Mouse (Mus musculus) CD4-positive, CD25-positive, alpha-beta regulatory T cell, adult 2 months (primary cell): Measurements from ENCODE around the gene Foxr1.
"Not testable (repeated sequence)": the region's sequence is repeated elsewhere in the genome, so short reads cannot be mapped to it uniquely, and the experiment has no call there.

Experiments used
- DNase-seq: peaks from one replicate; pipeline ENCODE4 v3.0.0-alpha.2; 2012; ENCODE audit warnings: low read depth, low spot score

Gene Foxr1

GRCm38 (mm10) chr9:44477339-44478228 lies 36.6 kb upstream of the Foxr1 start:
- DNase-seq: peak; percentile 80

GRCm38 (mm10) chr9:44475936-44476335 lies 35.0 kb upstream of the Foxr1 start:
- DNase-seq: no peak

GRCm38 (mm10) chr9:44474327-44474726 lies 33.4 kb upstream of the Foxr1 start:
- DNase-seq: no peak

GRCm38 (mm10) chr9:44473184-44473583 lies 32.2 kb upstream of the Foxr1 start:
- DNase-seq: peak; percentile 53

- DNase-seq: no peak
Measured at GRCm38 (mm10) chr9:44468800-44469199, 27.9 kb upstream of the Foxr1 start.

GRCm38 (mm10) chr9:44468224-44468623 lies 27.3 kb upstream of the Foxr1 start:
- no peak for DNase-seq

GRCm38 (mm10) chr9:44461950-44462349 lies 21.0 kb upstream of the Foxr1 start:
- DNase-seq: no peak

- peak; percentile 38 for DNase-seq
Measured at GRCm38 (mm10) chr9:44457035-44457742, 16.3 kb upstream of the Foxr1 start.

- DNase-seq: no peak
Measured at GRCm38 (mm10) chr9:44454891-44455220, 13.9 kb upstream of the Foxr1 start, which contains the start of gene Upk2. Upk2 (minus strand) TSS chr9:44454976.

- peak; percentile 93 for DNase-seq
Measured at GRCm38 (mm10) chr9:44454132-44454890, 13.4 kb upstream of the Foxr1 start.

- DNase-seq: peak; percentile 71
Measured at GRCm38 (mm10) chr9:44450387-44450786, 9.5 kb upstream of the Foxr1 start.

- not testable (repeated sequence) for DNase-seq
Measured at GRCm38 (mm10) chr9:44444402-44445025, 3.6 kb upstream of the Foxr1 start.

GRCm38 (mm10) chr9:44435747-44436146 lies 5.2 kb downstream of the Foxr1 start:
- DNase-seq: no peak

- no peak for DNase-seq
Measured at GRCm38 (mm10) chr9:44432577-44433185, 8.3 kb downstream of the Foxr1 start.

GRCm38 (mm10) chr9:44423576-44423975 lies 17.4 kb downstream of the Foxr1 start:
- no peak for DNase-seq

- DNase-seq: no peak
Measured at GRCm38 (mm10) chr9:44420280-44420898, 20.5 kb downstream of the Foxr1 start.

GRCm38 (mm10) chr9:44419730-44420129 lies 21.2 kb downstream of the Foxr1 start:
- not testable (repeated sequence) for DNase-seq

GRCm38 (mm10) chr9:44418519-44419385 lies 22.2 kb downstream of the Foxr1 start, which contains the start of gene Ccdc84:
Ccdc84 (minus strand) TSS chr9:44418569.
- no peak for DNase-seq

GRCm38 (mm10) chr9:44417892-44418363 lies 23.0 kb downstream of the Foxr1 start:
- peak; percentile 95 for DNase-seq
